In the genomic region with DNA sequence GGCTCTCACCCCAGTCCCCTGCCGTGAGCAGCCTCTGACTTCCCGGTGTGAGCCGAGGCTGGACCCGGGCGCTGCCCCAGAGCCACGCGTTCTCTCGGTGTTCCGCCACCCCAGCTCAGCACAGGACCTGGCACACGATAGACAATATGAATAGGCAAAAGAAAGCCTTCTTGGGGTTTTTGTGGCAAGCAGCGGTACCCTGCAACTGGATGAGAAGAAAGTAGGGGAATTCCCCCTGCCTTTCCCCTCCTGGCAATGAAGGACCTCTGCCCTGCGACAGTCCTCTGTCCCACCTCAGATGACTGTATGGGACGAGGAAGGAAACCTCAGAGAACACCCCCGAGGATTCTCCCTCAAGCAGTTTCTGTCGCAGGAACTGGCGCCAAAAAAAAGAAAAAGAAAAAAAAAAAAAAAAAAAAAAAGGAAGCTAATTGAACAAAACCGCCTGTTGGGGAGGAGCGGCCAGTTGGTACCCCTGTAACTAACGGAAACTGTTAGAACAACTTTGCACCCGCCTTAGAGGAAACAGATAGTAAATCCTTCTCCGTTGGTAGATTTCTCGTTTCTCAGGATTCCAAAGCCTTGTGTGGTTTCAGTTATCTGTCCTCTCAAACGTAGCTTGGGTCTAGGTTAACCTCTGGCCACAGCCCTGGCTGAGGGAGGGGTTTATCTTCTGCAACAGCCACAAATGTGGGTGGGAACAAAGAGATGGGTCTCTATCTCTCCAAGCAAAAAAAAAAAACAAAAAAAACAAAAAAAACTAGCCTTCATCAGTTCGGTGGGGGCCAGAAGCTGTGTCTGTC, we compare ENCODE assay signal across 8 mouse cellular contexts. TPM values are rescaled to one million over a fixed set of nuclear protein-coding genes. Genes with fewer than 3 reads are reported as not detected.
DNase-seq lines count a peak whose midpoint lies in the region; ATAC-seq and TF ChIP-seq lines count a peak whose summit lies in the region.

No protein-coding gene starts in this region.

- TF ChIP-seq CTCF in kidney, adult 2 months (conservative IDR thresholded peaks at IDR 0.05; ENCODE audit: insufficient read depth, insufficient read length, low read depth, low read length) = no peak
- no peak for TF ChIP-seq CTCF in lung, postnatal 0 days (IDR thresholded peaks at IDR 0.05)

- H3K9me3 ChIP-seq in lung, postnatal 0 days (ENCODE audit: low read length) = no peaks in the 10 kb centered on the region

- WGBS in kidney, adult 2 months = under 1% methylated on average over 24 of the region's 24 CpGs
- 2% methylated on average over 24 of the region's 24 CpGs for WGBS in lung, postnatal 0 days

- peak overlapping the region; percentile 75 for H3K9ac ChIP-seq in lung, postnatal 0 days (replicated peaks; ENCODE audit: low read depth)

- peak overlapping the region; percentile 100 for H3K27ac ChIP-seq in kidney, adult 2 months (ENCODE audit: insufficient read depth, low read depth, low read length)
- H3K27ac ChIP-seq in lung, postnatal 0 days (ENCODE audit: low read length) = peak overlapping the region; percentile 99

- peak overlapping the region; percentile 76 for H3K4me2 ChIP-seq in lung, postnatal 0 days (replicated peaks; ENCODE audit: low read depth, low read length)

- H3K36me3 ChIP-seq in kidney, adult 2 months (ENCODE audit: control insufficient read depth, insufficient read depth, low read length) = no peaks in the 10 kb centered on the region
- H3K36me3 ChIP-seq in lung, postnatal 0 days (ENCODE audit: insufficient read depth, low read length) = 0 out of 2 replicates have a peak, but pooled peaks cover under 1% of the 10 kb centered on the region

- H3K27me3 ChIP-seq in kidney, adult 2 months (replicated peaks; ENCODE audit: control insufficient read depth, insufficient read depth, low read length) = no peaks in the 10 kb centered on the region
- H3K27me3 ChIP-seq in lung, postnatal 0 days (replicated peaks; ENCODE audit: insufficient read depth, low read length) = no peaks in the 10 kb centered on the region

- peak; percentile 57 for DNase-seq in layer of hippocampus, adult 9-11 months
- no peak for DNase-seq in layer of hippocampus, adult 8-10 months (ENCODE audit: low spot score in 2 of 2)
- peak; percentile 21 for DNase-seq in adrenal gland, postnatal 25 days
- DNase-seq in heart, adult 11 months = peak; percentile 96
- DNase-seq in kidney, adult 2 months = peak; percentile 80
- DNase-seq in lung, postnatal 0 days (ENCODE audit: low spot score) = peak; percentile 74
- DNase-seq in spleen, postnatal 36 days (ENCODE audit: low spot score in 2 of 2) = peak; percentile 70 to 77
- DNase-seq in cerebellum, adult 18-20 months = no peak

- H3K4me3 ChIP-seq in kidney, adult 2 months (ENCODE audit: insufficient read depth, low read depth, low read length) = peak overlapping the region; percentile 98
- peak overlapping the region; percentile 71 for H3K4me3 ChIP-seq in lung, postnatal 0 days (ENCODE audit: low read depth, low read length)

- TF ChIP-seq EP300 in lung, postnatal 0 days (IDR thresholded peaks at IDR 0.05) = no peak

- H3K4me1 ChIP-seq in kidney, adult 2 months (ENCODE audit: control insufficient read depth, insufficient read depth, low read length) = peaks cover 26% of the 10 kb centered on the region; the same call in 1 of the 2 replicates
- peaks cover 17% of the 10 kb centered on the region for H3K4me1 ChIP-seq in lung, postnatal 0 days (ENCODE audit: insufficient read depth, low read depth, low read length)

- no peak for ATAC-seq in lung, postnatal 0 days

- TF ChIP-seq POLR2A in kidney, adult 2 months (IDR thresholded peaks at IDR 0.05; ENCODE audit: low read depth, low read length) = peak; percentile 14

RNA-seq across cellular contexts. Expression of a gene that starts 0.6 kb away (rescaled TPM):
- 10 to 100 TPM in 2 of 4 experiments, 1 to 10 TPM in 2; 9.4 to 13.0 (median 11.3) TPM for total RNA-seq in layer of hippocampus, adult 8-10 months (2022)
- 17.1 and 24.6 TPM in 2 replicates for total RNA-seq in adrenal gland, postnatal 25 days (2021)
- polyA plus RNA-seq in kidney, adult 2 months (2012; rRNA removed) = 15.8 and 16.2 TPM in 2 replicates
- 17.3 and 17.8 TPM in 2 replicates for polyA plus RNA-seq in lung, postnatal 0 days (2015; fragmentation: Nextera tagmentation; extraction: Ambion mirVana)

RNA-seq across cellular contexts. Expression of a gene that starts 23.1 kb away (rescaled TPM):
- total RNA-seq in layer of hippocampus, adult 8-10 months (2022) = 10 to 100 TPM; 30.7 to 44.0 (median 42.9) TPM
- 20.9 and 23.0 TPM in 2 replicates for total RNA-seq in adrenal gland, postnatal 25 days (2021)
- 28.7 and 31.6 TPM in 2 replicates for polyA plus RNA-seq in kidney, adult 2 months (2012; rRNA removed)
- 5.8 and 9.4 TPM in 2 replicates for polyA plus RNA-seq in lung, postnatal 0 days (2015; fragmentation: Nextera tagmentation; extraction: Ambion mirVana)

Comparison
In these comparisons a context has a peak if more than half of its experiments do, and no peak if none do; other contexts are left out.
1. DNase-seq: peak in layer of hippocampus, adult 9-11 months (single experiment), adrenal gland, postnatal 25 days (single experiment), heart, adult 11 months (single experiment), kidney, adult 2 months (single experiment), lung, postnatal 0 days (single experiment) and spleen, postnatal 36 days (2 of 2); none in layer of hippocampus, adult 8-10 months (0 of 2) and cerebellum, adult 18-20 months (0 of 2).